Mouse (Mus musculus): ENCODE measurements around the gene Lin9. TPM values are rescaled to one million over a fixed set of nuclear protein-coding genes. Genes with fewer than 3 reads are reported as not detected.

The Lin9 gene
- total RNA-seq, 4 experiments from 2014 or later, result 4.4 to 5.8 (median 5.2) TPM

DNA sequence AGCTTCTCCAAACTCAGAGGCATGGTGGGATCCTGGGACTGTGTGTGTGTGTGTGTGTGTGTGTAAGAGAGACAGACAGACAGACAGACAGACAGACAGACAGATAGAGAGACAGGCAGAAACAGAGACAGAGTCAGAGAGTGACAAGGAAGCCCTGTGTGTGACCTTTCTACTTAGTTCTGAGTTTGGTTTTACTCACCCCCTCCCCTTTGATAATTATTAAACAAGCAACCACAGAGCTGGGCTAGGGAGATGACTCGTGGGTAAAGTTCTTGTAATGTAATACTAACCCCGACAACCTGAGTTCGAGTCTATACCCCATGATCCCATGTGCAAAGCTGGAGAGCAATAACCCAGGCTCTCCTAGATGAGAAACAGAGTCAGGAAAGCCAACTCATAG, 66.9 kb downstream of the Lin9 start:
- DNase-seq, result no peak

DNA sequence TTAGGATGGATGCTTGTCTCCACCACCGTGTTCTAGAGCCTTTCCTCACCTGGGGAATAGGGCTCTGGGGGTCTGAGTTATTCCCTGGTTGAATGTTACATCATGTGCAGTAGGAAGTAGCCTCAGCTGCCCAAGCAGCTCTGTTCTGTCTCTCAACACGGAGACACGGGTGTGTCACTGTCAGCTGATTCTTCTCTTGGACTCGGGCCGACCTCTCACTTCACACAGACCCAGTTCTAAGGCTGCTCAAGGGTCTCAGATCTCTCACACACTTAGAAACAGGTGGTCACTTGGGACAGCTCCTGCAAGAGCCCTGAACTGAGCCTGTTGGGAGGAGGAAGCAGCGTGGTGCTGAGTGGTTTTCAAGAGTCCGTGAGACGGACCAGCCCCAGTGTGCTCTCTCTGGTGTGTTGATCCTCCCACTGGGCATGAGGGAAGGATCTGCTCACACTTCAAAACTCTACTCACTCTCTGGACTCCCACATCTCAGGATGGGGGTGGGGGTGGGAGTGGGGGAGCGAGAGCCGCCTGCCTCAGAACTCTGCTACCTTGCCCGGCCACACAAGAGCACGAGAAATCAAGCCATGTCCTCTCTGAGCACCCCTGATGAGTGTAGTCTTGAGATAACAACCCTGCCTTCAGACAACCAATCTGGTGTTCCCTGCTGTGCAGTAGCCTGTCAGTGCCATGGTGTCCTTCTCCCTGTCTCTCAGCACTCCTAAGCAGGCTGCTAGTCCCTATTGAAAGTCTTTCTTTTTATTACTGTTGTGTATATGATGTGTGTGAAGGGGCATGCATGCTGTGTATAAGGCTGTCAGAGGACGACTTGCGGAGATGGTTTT, 68.2 kb downstream of the Lin9 start:
- no peak for DNase-seq

DNA sequence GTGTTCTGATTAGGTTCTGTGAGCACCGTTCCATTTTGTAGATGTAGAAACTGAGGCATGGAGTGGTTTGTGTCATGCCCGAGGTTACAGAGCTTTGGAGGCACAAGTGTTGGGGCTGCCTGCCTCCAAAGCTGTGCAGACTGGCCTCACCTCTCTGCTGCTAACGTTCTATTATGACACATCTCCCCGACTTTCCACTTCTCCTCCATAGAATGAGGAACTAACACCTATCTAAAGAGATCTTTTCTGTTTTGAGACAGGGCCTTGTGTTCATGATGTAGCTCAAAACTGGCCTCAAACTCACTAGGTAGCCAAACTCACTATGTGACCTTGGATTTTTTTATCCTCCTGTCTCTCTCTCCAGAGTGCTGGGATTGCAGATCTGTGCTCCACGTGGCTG, 77.8 kb downstream of the Lin9 start:
- DNase-seq, result no peak

DNA sequence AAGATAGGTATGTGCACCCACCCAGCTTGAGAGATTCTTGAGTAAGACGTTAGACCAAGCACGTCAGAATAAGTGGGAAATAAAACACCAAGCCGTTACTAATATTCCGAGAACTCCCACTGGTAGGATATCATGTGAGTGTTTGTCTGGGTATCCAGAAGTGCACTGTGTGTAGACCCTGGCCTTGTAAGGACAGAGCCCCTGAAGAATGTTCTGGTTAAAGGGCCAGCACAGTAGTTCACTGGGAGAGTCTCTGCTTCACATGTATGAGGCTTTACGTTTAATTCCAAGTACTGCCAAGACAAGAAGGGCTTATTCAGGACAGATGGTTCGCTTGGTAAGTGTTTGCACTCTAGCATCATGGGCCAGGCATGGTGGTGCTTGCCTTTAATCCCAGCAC, 78.5 kb downstream of the Lin9 start:
- DNase-seq, result no peak

DNA sequence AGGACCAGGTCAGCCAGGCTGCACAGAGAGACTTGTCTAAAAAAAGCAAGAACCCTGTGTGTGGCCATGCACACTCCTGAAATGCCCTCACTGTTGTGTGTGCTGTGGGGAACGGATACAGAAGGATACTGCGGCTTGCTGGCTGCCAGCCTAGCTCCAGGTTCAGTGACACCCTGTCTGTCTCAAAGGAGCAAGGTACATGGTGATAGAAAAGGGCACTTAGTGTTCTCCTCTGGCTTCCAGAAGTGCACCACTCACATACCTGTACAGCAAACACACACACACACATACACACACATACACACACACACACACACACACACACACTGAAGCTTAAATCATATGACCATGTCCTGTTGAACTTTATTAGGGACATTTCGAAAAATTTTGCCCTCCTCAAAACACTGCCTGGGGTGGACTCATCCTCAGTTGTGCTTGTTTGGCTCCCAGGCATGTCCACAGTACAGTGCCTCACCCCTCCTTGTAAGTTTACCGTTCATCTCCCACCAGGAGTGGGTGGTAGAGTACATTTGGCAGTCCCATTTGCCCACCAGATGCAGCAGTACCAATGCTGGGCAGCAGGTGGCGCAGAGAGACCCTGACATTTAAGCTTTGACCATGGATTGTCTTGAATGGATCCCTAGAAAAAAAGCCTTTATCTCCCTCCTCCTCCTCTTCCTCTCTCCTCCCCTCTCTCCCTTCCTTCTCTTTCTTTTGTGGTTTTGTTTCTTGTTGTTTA, 79.2 kb downstream of the Lin9 start:
- DNase-seq, result peak; percentile 60

DNA sequence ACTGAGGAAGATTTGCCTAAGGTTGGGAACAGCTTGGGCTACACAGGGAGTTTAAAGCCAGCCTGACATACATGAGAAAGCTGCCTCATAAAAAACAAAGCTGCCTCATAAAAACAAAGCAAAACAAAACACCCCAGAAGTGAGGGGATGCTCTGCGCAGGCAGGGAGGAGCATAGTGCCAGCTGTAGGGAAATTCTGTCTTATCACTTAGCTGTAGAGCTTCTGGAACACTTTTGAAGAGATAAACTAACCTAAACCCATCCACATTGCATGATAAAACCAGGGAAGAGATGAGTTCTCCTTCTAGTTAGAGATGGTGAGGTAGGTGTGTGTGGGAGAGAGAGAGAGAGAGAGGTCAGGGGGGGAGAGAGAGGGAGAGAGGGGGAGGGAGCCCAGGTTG, 81.7 kb downstream of the Lin9 start:
- DNase-seq, result no peak

DNA sequence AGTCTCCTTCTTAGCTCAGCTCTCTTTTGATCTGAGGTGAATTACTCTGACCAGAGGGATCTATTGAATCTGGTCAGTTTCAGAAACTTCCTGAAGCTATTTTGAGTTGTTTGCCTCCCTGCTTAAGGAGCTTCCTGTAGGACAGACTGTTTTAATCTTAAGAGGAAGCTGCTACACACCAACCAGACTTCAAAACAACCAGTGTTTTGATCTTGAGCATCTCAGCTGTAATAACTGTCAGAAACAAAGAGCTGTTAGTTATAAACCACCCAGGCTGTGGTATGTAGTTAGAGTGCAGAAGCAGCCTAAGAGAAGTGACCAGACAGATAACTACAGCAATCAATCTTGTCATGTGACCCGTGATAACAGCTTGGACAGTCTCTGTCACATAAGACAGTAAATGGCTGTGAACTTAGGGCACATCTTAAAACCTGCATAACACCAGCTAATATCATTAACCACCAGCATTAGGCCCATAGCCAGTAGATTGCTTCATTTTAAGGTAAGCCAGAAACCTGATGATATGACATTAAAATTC, 82.8 kb downstream of the Lin9 start:
- no peak for DNase-seq

DNA sequence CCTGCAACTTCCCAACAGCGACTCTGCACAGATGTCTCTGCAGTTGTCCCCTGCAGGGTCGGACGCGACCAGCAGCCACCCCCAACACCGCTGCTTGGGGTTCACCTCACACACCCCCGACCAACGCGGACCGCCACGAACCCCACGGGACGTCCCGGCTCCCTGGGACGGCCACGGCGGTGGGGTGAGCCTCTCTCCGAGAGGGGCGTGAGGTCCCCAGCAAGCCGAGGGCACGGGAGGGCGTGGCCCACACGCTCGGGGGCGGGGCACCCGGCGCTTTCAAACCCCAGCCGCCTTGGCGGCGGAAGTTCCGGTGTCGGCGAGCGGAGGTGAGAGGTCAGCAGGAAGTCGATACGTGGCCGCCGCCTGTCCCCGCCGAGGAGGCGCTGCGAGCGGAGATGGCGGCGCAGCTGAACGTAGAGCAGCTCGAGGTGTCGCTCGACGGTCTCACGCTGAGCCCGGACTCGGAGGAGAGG, 84.8 kb downstream of the Lin9 start, which contains the start of gene Acbd3:
TSS of gene Acbd3 (plus strand) at position 340 of the 476 bp plus-strand sequence.
- DNase-seq, result peak; percentile 89

DNA sequence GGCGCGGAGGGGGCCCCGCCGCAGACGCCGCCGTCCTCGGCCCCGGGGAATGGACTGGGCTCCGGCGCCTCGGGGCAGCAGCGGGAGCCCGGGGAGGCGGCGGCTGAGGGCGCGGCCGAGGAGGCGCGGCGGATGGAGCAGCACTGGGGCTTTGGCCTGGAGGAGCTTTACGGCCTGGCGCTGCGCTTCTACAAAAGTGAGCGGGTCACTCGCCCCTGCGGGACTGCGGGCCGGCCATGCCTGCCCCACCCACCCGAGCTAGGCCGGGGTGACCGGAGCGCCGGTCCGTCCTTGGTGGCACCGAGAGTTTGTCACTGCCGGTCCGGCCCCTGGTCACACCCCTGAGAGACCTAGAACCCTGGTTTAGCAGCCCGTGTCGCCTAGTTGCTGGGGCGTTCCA, 85.2 kb downstream of the Lin9 start:
- DNase-seq, result peak; percentile 45

DNA sequence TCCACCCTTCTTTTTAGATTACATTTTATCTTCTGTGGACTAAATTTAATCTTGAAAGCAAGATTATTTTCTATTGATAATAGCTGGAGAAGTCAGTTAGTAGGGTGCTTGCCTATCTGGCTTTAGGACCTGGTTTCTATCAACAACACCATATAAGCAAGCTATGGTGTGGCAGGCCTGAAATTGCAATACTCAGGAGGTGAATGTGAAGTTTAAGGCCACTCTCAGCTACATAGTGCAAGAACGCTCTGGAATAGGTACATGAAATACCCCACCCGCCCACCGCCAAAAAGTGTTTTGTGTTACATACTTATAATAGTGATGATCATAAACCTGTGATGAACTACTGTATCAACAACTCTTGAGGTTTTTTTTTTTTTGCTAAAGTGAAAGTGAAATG, 88.3 kb downstream of the Lin9 start:
- no peak for DNase-seq

Other genes starting within 250 kb of the Lin9 start
- gene Stum, start 157.6 kb upstream of the Lin9 start, total RNA-seq (2022), result under 1 TPM; 0.30 to 0.80 (median 0.60) TPM
- gene Parp1, start 72.2 kb upstream of the Lin9 start, total RNA-seq (2022), result 10 to 100 TPM; 67.5 to 78.3 (median 72.4) TPM
- gene Mixl1, start 55.9 kb downstream of the Lin9 start, total RNA-seq (2022), result not detected
- gene Acbd3, start 84.9 kb downstream of the Lin9 start, total RNA-seq (2022), result 10 to 100 TPM; 48.1 to 51.3 (median 50.6) TPM
- 100 to 1,000 TPM; 575 to 749 (median 648) TPM for gene H3f3a, start 172.8 kb downstream of the Lin9 start, total RNA-seq (2022)
- 10 to 100 TPM; 21.8 to 30.1 (median 25.7) TPM for gene Sde2, start 210.0 kb downstream of the Lin9 start, total RNA-seq (2022)

Measured in adrenal gland, adult 8-10 months (tissue).